8 mouse cellular contexts compared by ENCODE assay signal in genomic region chrX:157491145-157491935, GRCm38 (mm10). TPM values are rescaled to one million over a fixed set of nuclear protein-coding genes. Genes with fewer than 3 reads are reported as not detected.
DNase-seq lines count a peak whose midpoint lies in the region; ATAC-seq and TF ChIP-seq lines count a peak whose summit lies in the region.

No protein-coding gene starts in this region.

- no peaks in the 10 kb centered on the region for H3K27me3 ChIP-seq in G1E (ENCODE audit: insufficient read depth, low read length)
- no peaks in the 10 kb centered on the region for H3K27me3 ChIP-seq in forebrain, embryonic 11.5 days (ENCODE audit: control insufficient read depth, insufficient read depth, low read length)
- peaks cover 6% of the 10 kb centered on the region; the same call in 1 of the 2 replicates for H3K27me3 ChIP-seq in hindbrain, embryonic 10.5 days (ENCODE audit: insufficient read depth, poor library complexity, severe bottlenecking)

- H3K27ac ChIP-seq in bone marrow, adult 2 months (ENCODE audit: control insufficient read depth, insufficient read depth, low read depth, low read length, poor library complexity): peak overlapping the region; percentile 67; the same call in 1 of the 2 replicates
- H3K27ac ChIP-seq in forebrain, embryonic 11.5 days (ENCODE audit: low read depth, low read length): peak overlapping the region; percentile 84
- H3K27ac ChIP-seq in hindbrain, embryonic 10.5 days: peak overlapping the region; percentile 95

- no peak for ATAC-seq in G1E (ENCODE audit: extremely low read depth, insufficient number of reproducible peaks, low FRiP score, poor library complexity, severe bottlenecking)
- peak; percentile 72 for ATAC-seq in forebrain, embryonic 11.5 days (replicated peaks; ENCODE audit: low FRiP score)
- ATAC-seq in megakaryocyte progenitor cell, adult 5-6 weeks (replicated peaks; ENCODE audit: poor library complexity): peak; percentile 17; the same call in 1 of the 2 replicates

- no peak for TF ChIP-seq CTCF in G1E (IDR thresholded peaks at IDR 0.05; ENCODE audit: low read depth, low read length)
- TF ChIP-seq CTCF in bone marrow, adult 2 months (IDR thresholded peaks at IDR 0.05; ENCODE audit: control insufficient read depth, insufficient read depth, low read length): no peak

- no peak for TF ChIP-seq POLR2A in bone marrow, adult 2 months (IDR thresholded peaks at IDR 0.05; ENCODE audit: borderline replicate concordance, control insufficient read depth, low read depth, low read length)

- peak overlapping the region; percentile 82 for H3K9ac ChIP-seq in forebrain, embryonic 11.5 days (ENCODE audit: low read length)

- DNase-seq in G1E (ENCODE audit: low spot score) (no peak), adipocyte (ENCODE audit: low spot score) (no peak)
- DNase-seq in forebrain, embryonic 11.5 days (ENCODE audit: low spot score): peak; percentile 76
- peak; percentile 59 for DNase-seq in hindbrain, embryonic 10.5 days (ENCODE audit: low spot score)
- DNase-seq in left cerebral cortex, postnatal 14 days (ENCODE audit: low spot score in 2 of 2): peak; percentile 12 to 22
- peak; percentile 5 to 8 for DNase-seq in right cerebral cortex, postnatal 36 days (ENCODE audit: low spot score in 2 of 2)

- WGBS in bone marrow, adult 2 months: 38% methylated on average over 97 of the region's 104 CpGs
- WGBS in forebrain, embryonic 11.5 days: 10% methylated on average over 62 of the region's 104 CpGs
- 28% methylated on average over 103 of the region's 104 CpGs for WGBS in hindbrain, embryonic 10.5 days

- H3K4me2 ChIP-seq in forebrain, embryonic 11.5 days (ENCODE audit: low read depth, low read length, severe bottlenecking): peak overlapping the region; percentile 45

- intact Hi-C loops in left cerebral cortex, postnatal 14 days (cut with DNase I): no loop called here

- peaks cover 18% of the 10 kb centered on the region for H3K4me1 ChIP-seq in G1E (ENCODE audit: insufficient read depth, low read depth, low read length)
- H3K4me1 ChIP-seq in bone marrow, adult 2 months (ENCODE audit: control insufficient read depth, insufficient read depth, low read length): no peaks in the 10 kb centered on the region
- H3K4me1 ChIP-seq in forebrain, embryonic 11.5 days (replicated peaks; ENCODE audit: control insufficient read depth, insufficient read depth, low read length): no peaks in the 10 kb centered on the region; the same call in 1 of the 2 replicates
- peaks cover 8% of the 10 kb centered on the region; the same call in 1 of the 2 replicates for H3K4me1 ChIP-seq in hindbrain, embryonic 10.5 days (replicated peaks)

- H3K36me3 ChIP-seq in G1E (replicated peaks): peaks cover 2% of the 10 kb centered on the region
- no peaks in the 10 kb centered on the region for H3K36me3 ChIP-seq in forebrain, embryonic 11.5 days (ENCODE audit: control insufficient read depth, insufficient read depth, low read length)
- H3K36me3 ChIP-seq in hindbrain, embryonic 10.5 days: no peaks in the 10 kb centered on the region

- no peaks in the 10 kb centered on the region for H3K9me3 ChIP-seq in G1E (replicated peaks)
- no peaks in the 10 kb centered on the region for H3K9me3 ChIP-seq in forebrain, embryonic 11.5 days (ENCODE audit: control insufficient read depth, low read length)
- no peaks in the 10 kb centered on the region; the same call in 1 of the 2 replicates for H3K9me3 ChIP-seq in hindbrain, embryonic 10.5 days

- H3K4me3 ChIP-seq in G1E (ENCODE audit: low read depth, low read length): peak overlapping the region; percentile 77
- H3K4me3 ChIP-seq in bone marrow, adult 2 months (replicated peaks; ENCODE audit: control insufficient read depth, low read depth, low read length): peak overlapping the region; percentile 76
- peak overlapping the region; percentile 60 for H3K4me3 ChIP-seq in forebrain, embryonic 11.5 days (ENCODE audit: low read depth, low read length)
- H3K4me3 ChIP-seq in hindbrain, embryonic 10.5 days: peak overlapping the region; percentile 68

RNA-seq across cellular contexts. Expression of gene Sms, which starts 0.7 kb away (rescaled TPM):
- 79.9 and 80.6 TPM in 2 replicates for total RNA-seq in G1E (2014; fragmentation: Nextera tagmentation)
- total RNA-seq in G1E (2017): 76.3 and 80.2 TPM in 2 replicates
- 35.5 and 37.0 TPM in 2 replicates for polyA plus RNA-seq in G1E (2012)
- polyA plus RNA-seq in bone marrow, adult 2 months (2011; ENCODE audit: insufficient read depth, insufficient read length, low replicate concordance, missing spikeins): 13.5 and 18.0 TPM in 2 replicates
- polyA plus RNA-seq in forebrain, embryonic 11.5 days (2014; fragmentation: Nextera tagmentation; extraction: Ambion mirVana): 104 and 105 TPM in 2 replicates
- 67.8 and 92.2 TPM in 2 replicates for polyA plus RNA-seq in hindbrain, embryonic 10.5 days (2016; fragmentation: Nextera tagmentation; extraction: Ambion mirVana)
- 10 to 100 TPM; 69.9 to 72.2 TPM for total RNA-seq in left cerebral cortex, postnatal 14 days (2021)
- total RNA-seq in megakaryocyte progenitor cell, adult 5-6 weeks (2015): 72.2 and 75.0 TPM in 2 replicates
- 66.5 and 67.4 TPM in 2 replicates for total RNA-seq in megakaryocyte progenitor cell, adult 5-6 weeks (2017)

Comparison
In these comparisons a context has a peak if more than half of its experiments do, and no peak if none do; other contexts are left out.
1. DNase-seq: peak in forebrain, embryonic 11.5 days (single experiment), hindbrain, embryonic 10.5 days (single experiment), left cerebral cortex, postnatal 14 days (2 of 2) and right cerebral cortex, postnatal 36 days (2 of 2); none in G1E (single experiment) and adipocyte (single experiment).
2. Peak in every context shown above with its lines, with median percentiles within 50 percentile points of each other: H3K4me3 ChIP-seq and H3K27ac ChIP-seq.